1 mouse cellular context compared by ENCODE assay signal in the genomic region with DNA sequence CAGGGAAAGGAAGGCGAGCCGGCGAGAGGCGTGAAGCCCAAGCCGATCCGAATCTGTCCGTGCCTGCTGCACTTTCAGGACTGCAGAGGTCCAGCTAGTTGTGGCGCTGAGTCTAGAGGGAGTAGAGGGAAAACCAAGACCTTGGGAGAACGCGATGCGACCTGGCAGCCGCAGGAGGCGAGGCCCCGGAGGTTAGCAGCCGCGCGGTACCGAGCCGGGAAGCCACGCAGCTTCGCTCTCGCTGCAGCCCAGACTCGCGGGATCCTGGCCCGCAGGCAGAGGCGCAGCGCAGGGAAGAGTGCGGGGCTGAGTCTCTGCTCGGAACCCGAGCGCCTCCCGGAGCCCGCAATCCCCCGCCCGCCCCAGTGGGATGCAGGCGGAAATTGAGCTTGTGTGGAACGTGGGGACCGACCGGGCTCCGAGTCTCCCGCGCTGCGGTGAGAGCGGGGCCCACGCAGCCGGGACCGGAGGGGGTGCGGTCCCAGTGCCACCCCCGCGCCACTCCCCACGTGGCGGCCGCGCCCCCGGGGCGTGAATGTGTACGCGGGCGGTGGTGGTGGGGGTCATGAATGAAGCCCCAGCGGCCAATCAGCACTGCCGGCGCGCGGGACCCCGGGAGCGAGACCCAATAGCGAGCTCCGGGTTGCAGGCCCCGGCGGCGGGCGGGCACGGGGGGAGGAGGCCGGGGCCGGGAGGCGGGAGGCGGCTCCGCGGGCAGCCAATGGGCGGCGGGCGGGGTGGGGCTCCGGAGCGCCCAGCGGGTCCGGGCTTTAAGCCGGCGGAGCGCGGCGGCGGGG.
TF ChIP-seq lines count a peak whose summit lies in the region.

No protein-coding gene starts in this region.

TF ChIP-seq in C2C12, 6 proteins besides CTCF, POLR2A, EP300 and RAD21:
- TF ChIP-seq CEBPB (IDR thresholded peaks at IDR 0.05; ENCODE audit: low read depth), result no peak
- peak; percentile 40 for TF ChIP-seq MAX (IDR thresholded peaks at IDR 0.05)
- no peak for TF ChIP-seq USF1 (IDR thresholded peaks at IDR 0.05; ENCODE audit: low read depth)
- no peak for TF ChIP-seq MYOD1 (IDR thresholded peaks at IDR 0.05; ENCODE audit: control insufficient read depth, insufficient read length, low read depth)
